Mouse (Mus musculus) neural tube, embryonic 13.5 days (tissue): ENCODE measurements around the gene Rnf217. TPM values are rescaled to one million over a fixed set of nuclear protein-coding genes. Genes with fewer than 3 reads are reported as not detected.

Experiments
- ATAC-seq: fragments of 200-750 bp; cut with Nextera tagmentation; 2 replicates; pipeline ENCODE4 v1.8.0; 2017; ENCODE audit warnings: low read depth, mild to moderate bottlenecking, moderate TSS enrichment, moderate library complexity
- H3K27ac ChIP-seq: fragments of 300-500 bp; sonication (generic); replicated peaks from 2 replicates; pipeline ENCODE4 v1.5.1; 2015; ENCODE audit warnings: moderate library complexity, mild to moderate bottlenecking, inconsistent platforms
- H3K27me3 ChIP-seq: fragments of 300-500 bp; sonication (generic); 2 replicates; pipeline ENCODE4 v1.6.1; 2015; ENCODE audit warnings: mild to moderate bottlenecking, inconsistent platforms
- H3K36me3 ChIP-seq: fragments of 300-500 bp; sonication (generic); 2 replicates; pipeline ENCODE4 v1.6.1; 2015; ENCODE audit warnings: mild to moderate bottlenecking, inconsistent platforms
- H3K4me1 ChIP-seq: fragments of 300-500 bp; sonication (generic); replicated peaks from 2 replicates; pipeline ENCODE4 v1.6.1; 2015; ENCODE audit warnings: inconsistent platforms
- H3K4me2 ChIP-seq: fragments of 300-500 bp; sonication (generic); 2 replicates; pipeline ENCODE4 v1.6.1; 2015; ENCODE audit warnings: inconsistent platforms, mild to moderate bottlenecking, moderate library complexity
- H3K4me3 ChIP-seq: fragments of 300-500 bp; sonication (generic); 2 replicates; pipeline ENCODE4 v1.5.1; 2015; ENCODE audit warnings: mild to moderate bottlenecking, inconsistent platforms
- H3K9ac ChIP-seq: fragments of 300-500 bp; sonication (generic); 2 replicates; pipeline ENCODE4 v1.6.1; 2015; ENCODE audit warnings: moderate library complexity, mild to moderate bottlenecking, inconsistent platforms
- H3K9me3 ChIP-seq: fragments of 300-500 bp; sonication (generic); 2 replicates; pipeline ENCODE4 v1.6.1; 2016; ENCODE audit warnings: inconsistent platforms
- WGBS: fragments of 180-500 bp; shearing (Covaris S2); methylation state at CpG from one replicate; pipeline ENCODE4 v1.1.7; 2015; 5-methylcytosine and 5-hydroxymethylcytosine counted together
- polyA plus RNA-seq: library from polyadenylated mRNA; unstranded; fragments of >200 nt; fragmentation: Nextera tagmentation; extraction: Ambion mirVana; gene quantifications from 2 replicates; pipeline ENCODE4 v1.2.1, GENCODE M21; 2015

Rnf217 gene
- polyA plus RNA-seq, 1 experiment from 2014 or later = 1.7 TPM

GRCm38 (mm10) chr10:31551362-31551761 is 57.6 kb downstream of the Rnf217 start:
- Histone ChIP-seq H3K4me2 (no peak overlapping the region), H3K36me3 (no peaks in the 10 kb centered on the region), H3K9me3 (no peaks in the 10 kb centered on the region), H3K4me1 (peaks cover 9% of the 10 kb centered on the region; the same call in 1 of the 2 replicates), H3K27me3 (no peaks in the 10 kb centered on the region), H3K4me3 (no peak overlapping the region), H3K9ac (no peak overlapping the region), H3K27ac (peak overlapping the region; percentile 43; the same call in 1 of the 2 replicates)
- WGBS = 31% methylated on average over 1 of the region's 1 CpGs
- peak; percentile 83 for ATAC-seq

- H3K4me2 ChIP-seq = no peak overlapping the region
- H3K9me3 ChIP-seq = no peaks in the 10 kb centered on the region
- no peak overlapping the region for H3K4me3 ChIP-seq
- H3K9ac ChIP-seq = no peak overlapping the region
- no peaks in the 10 kb centered on the region for H3K36me3 ChIP-seq
- no peaks in the 10 kb centered on the region for H3K27me3 ChIP-seq
- H3K4me1 ChIP-seq = peaks cover 9% of the 10 kb centered on the region; the same call in 1 of the 2 replicates
- no peak overlapping the region for H3K27ac ChIP-seq
- 42% methylated on average over 2 of the region's 2 CpGs for WGBS
- ATAC-seq = no peak
Observed at GRCm38 (mm10) chr10:31547156-31547555, 61.8 kb downstream of the Rnf217 start.

- Histone ChIP-seq H3K27me3 (no peaks in the 10 kb centered on the region), H3K27ac (no peak overlapping the region), H3K4me1 (no peaks in the 10 kb centered on the region), H3K36me3 (no peaks in the 10 kb centered on the region), H3K4me3 (no peak overlapping the region), H3K4me2 (no peak overlapping the region), H3K9me3 (no peaks in the 10 kb centered on the region), H3K9ac (no peak overlapping the region)
- no peak for ATAC-seq
- WGBS = 85% methylated on average over 6 of the region's 6 CpGs
Observed at GRCm38 (mm10) chr10:31544149-31544942, 64.6 kb downstream of the Rnf217 start.

- Histone ChIP-seq H3K4me3 (no peak overlapping the region), H3K9ac (no peak overlapping the region), H3K36me3 (no peaks in the 10 kb centered on the region), H3K4me1 (peaks cover 3% of the 10 kb centered on the region; the same call in 1 of the 2 replicates), H3K27me3 (no peaks in the 10 kb centered on the region), H3K4me2 (no peak overlapping the region), H3K27ac (no peak overlapping the region), H3K9me3 (no peaks in the 10 kb centered on the region)
- ATAC-seq = no peak
- 82% methylated on average over 4 of the region's 4 CpGs for whole genome bisulfite sequencing
Observed at GRCm38 (mm10) chr10:31540518-31540917, 68.5 kb downstream of the Rnf217 start.

- ATAC-seq = no peak
- 91% methylated on average over 2 of the region's 2 CpGs for WGBS
Observed at GRCm38 (mm10) chr10:31539351-31539750, 69.6 kb downstream of the Rnf217 start.

GRCm38 (mm10) chr10:31538721-31539120 is 70.3 kb downstream of the Rnf217 start:
- Histone ChIP-seq H3K4me2 (no peak overlapping the region), H3K9me3 (no peaks in the 10 kb centered on the region), H3K27me3 (no peaks in the 10 kb centered on the region), H3K4me1 (peaks cover 3% of the 10 kb centered on the region; the same call in 1 of the 2 replicates), H3K36me3 (peaks cover 5% of the 10 kb centered on the region; the same call in 1 of the 2 replicates), H3K4me3 (no peak overlapping the region), H3K27ac (no peak overlapping the region), H3K9ac (no peak overlapping the region)
- 89% methylated on average over 3 of the region's 3 CpGs for WGBS
- ATAC-seq = no peak

More at GRCm38 (mm10) chr10:31539351-31539750, 69.6 kb downstream of the Rnf217 start:
- Histone ChIP-seq H3K4me2 (no peak overlapping the region), H3K9ac (no peak overlapping the region), H3K27ac (no peak overlapping the region), H3K27me3 (no peaks in the 10 kb centered on the region), H3K9me3 (no peaks in the 10 kb centered on the region), H3K36me3 (peaks cover 3% of the 10 kb centered on the region; the same call in 1 of the 2 replicates), H3K4me3 (no peak overlapping the region), H3K4me1 (peaks cover 3% of the 10 kb centered on the region; the same call in 1 of the 2 replicates)

- no peaks in the 10 kb centered on the region for H3K27me3 ChIP-seq
- no peak overlapping the region for H3K27ac ChIP-seq
- H3K9ac ChIP-seq = no peak overlapping the region
- H3K4me1 ChIP-seq = peaks cover 3% of the 10 kb centered on the region; the same call in 1 of the 2 replicates
- no peak overlapping the region for H3K4me3 ChIP-seq
- H3K36me3 ChIP-seq = peaks cover 10% of the 10 kb centered on the region; the same call in 1 of the 2 replicates
- WGBS = 91% methylated on average over 2 of the region's 2 CpGs
- no peaks in the 10 kb centered on the region for H3K9me3 ChIP-seq
- no peak for ATAC-seq
- no peak overlapping the region for H3K4me2 ChIP-seq
Observed at GRCm38 (mm10) chr10:31538243-31538642, 70.7 kb downstream of the Rnf217 start.

GRCm38 (mm10) chr10:31537213-31537612 is 71.8 kb downstream of the Rnf217 start:
- no peaks in the 10 kb centered on the region for H3K27me3 ChIP-seq
- peaks cover 10% of the 10 kb centered on the region; the same call in 1 of the 2 replicates for H3K36me3 ChIP-seq
- H3K4me3 ChIP-seq = no peak overlapping the region
- peaks cover 3% of the 10 kb centered on the region; the same call in 1 of the 2 replicates for H3K4me1 ChIP-seq
- no peak overlapping the region for H3K9ac ChIP-seq
- no peak overlapping the region for H3K27ac ChIP-seq
- no peaks in the 10 kb centered on the region for H3K9me3 ChIP-seq
- no peak overlapping the region for H3K4me2 ChIP-seq
- no peak for ATAC-seq
- 67% methylated on average over 3 of the region's 3 CpGs for WGBS

GRCm38 (mm10) chr10:31535046-31535445 is 73.9 kb downstream of the Rnf217 start:
- Histone ChIP-seq H3K4me2 (no peak overlapping the region), H3K27me3 (no peaks in the 10 kb centered on the region), H3K9me3 (no peaks in the 10 kb centered on the region), H3K27ac (no peak overlapping the region), H3K36me3 (peaks cover 10% of the 10 kb centered on the region; the same call in 1 of the 2 replicates), H3K4me1 (peaks cover 3% of the 10 kb centered on the region; the same call in 1 of the 2 replicates), H3K9ac (no peak overlapping the region), H3K4me3 (no peak overlapping the region)
- no peak for ATAC-seq
- WGBS = 92% methylated on average over 2 of the region's 2 CpGs

GRCm38 (mm10) chr10:31533270-31533826 is 75.6 kb downstream of the Rnf217 start:
- ATAC-seq = no peak
- Histone ChIP-seq H3K36me3 (peaks cover 10% of the 10 kb centered on the region; the same call in 1 of the 2 replicates), H3K9me3 (no peaks in the 10 kb centered on the region), H3K9ac (no peak overlapping the region), H3K27me3 (no peaks in the 10 kb centered on the region), H3K4me2 (no peak overlapping the region), H3K4me1 (peaks cover 8% of the 10 kb centered on the region), H3K4me3 (no peak overlapping the region), H3K27ac (no peak overlapping the region)
- 89% methylated on average over 6 of the region's 6 CpGs for WGBS

GRCm38 (mm10) chr10:31532782-31533181 is 76.2 kb downstream of the Rnf217 start:
- 94% methylated on average over 2 of the region's 2 CpGs for WGBS
- H3K9ac ChIP-seq = no peak overlapping the region
- no peaks in the 10 kb centered on the region for H3K9me3 ChIP-seq
- ATAC-seq = no peak
- H3K27me3 ChIP-seq = no peaks in the 10 kb centered on the region
- no peak overlapping the region for H3K4me3 ChIP-seq
- peaks cover 11% of the 10 kb centered on the region for H3K4me1 ChIP-seq
- peaks cover 10% of the 10 kb centered on the region; the same call in 1 of the 2 replicates for H3K36me3 ChIP-seq
- no peak overlapping the region for H3K27ac ChIP-seq
- no peak overlapping the region for H3K4me2 ChIP-seq

GRCm38 (mm10) chr10:31528297-31528984 is 80.5 kb downstream of the Rnf217 start:
- Histone ChIP-seq H3K4me2 (no peak overlapping the region), H3K4me1 (peaks cover 8% of the 10 kb centered on the region; the same call in 1 of the 2 replicates), H3K9me3 (no peaks in the 10 kb centered on the region), H3K27me3 (no peaks in the 10 kb centered on the region), H3K27ac (no peak overlapping the region), H3K36me3 (0 out of 2 replicates have a peak, but pooled peaks cover 2% of the 10 kb centered on the region), H3K9ac (no peak overlapping the region), H3K4me3 (no peak overlapping the region)
- peak; percentile 53; the same call in 1 of the 2 replicates for ATAC-seq
- 39% methylated on average over 6 of the region's 6 CpGs for WGBS
